Comparison of ENCODE assay signal across 21 mouse cellular contexts in genomic region chr16:10548938-10549337, GRCm38 (mm10).
"Had no signal": no experiment of that assay in that cellular context is flagged by ENCODE, and none has a peak within 500 bp of the region (broad histone marks: within the 10 kb centered on the region; RNA-seq: fewer than 3 reads in every experiment).

No protein-coding gene starts in this region.

- DNase-seq: gastrocnemius, postnatal 25 days; heart, adult 18-20 months; heart, postnatal 10 days; heart, postnatal 4 days; kidney, adult 18-20 months; kidney, adult 8-10 months; kidney, postnatal 10 days; kidney, postnatal 25 days; kidney, postnatal 4 days; liver; liver, embryonic 13.5 days; liver, postnatal 0 days had no signal

- H3K4me3 ChIP-seq: heart, embryonic 10.5 days; heart, embryonic 12.5 days; hindbrain, embryonic 10.5 days; hindbrain, embryonic 12.5 days; intestine, embryonic 15.5 days; limb, embryonic 10.5 days; limb, embryonic 12.5 days; liver, embryonic 13.5 days; liver, embryonic 15.5 days had no signal

- H3K27me3 ChIP-seq: heart, embryonic 12.5 days; hindbrain, embryonic 12.5 days; intestine, embryonic 15.5 days; limb, embryonic 12.5 days; liver, embryonic 13.5 days; liver, embryonic 15.5 days had no signal

- H3K27ac ChIP-seq: heart, embryonic 10.5 days; hindbrain, embryonic 10.5 days; hindbrain, embryonic 12.5 days; hindbrain, embryonic 14.5 days; intestine, embryonic 15.5 days; limb, embryonic 10.5 days; limb, embryonic 12.5 days; liver, embryonic 13.5 days; liver, embryonic 15.5 days had no signal
